In genomic region chr13:104108651-104109287, GRCm38 (mm10) we compare ENCODE assay signal across 8 mouse cellular contexts. TPM values are rescaled to one million over a fixed set of nuclear protein-coding genes. Genes with fewer than 3 reads are reported as not detected.
DNase-seq lines count a peak whose midpoint lies in the region; ATAC-seq lines count a peak whose summit lies in the region.

No protein-coding gene starts in this region.

- peak; percentile 14 for DNase-seq in cerebellum, adult 9-11 months
- DNase-seq in cerebellum, postnatal 36 days: no peak
- no peak for DNase-seq in embryonic facial prominence, embryonic 10.5 days (ENCODE audit: low spot score)
- peak; percentile 18 for DNase-seq in heart, postnatal 4 days
- peak; percentile 12 for DNase-seq in skeletal muscle tissue, adult 2 months (ENCODE audit: low read depth, low spot score)

- H3K27me3 ChIP-seq in embryonic facial prominence, embryonic 10.5 days (replicated peaks; ENCODE audit: low read depth, poor library complexity, severe bottlenecking): no peaks in the 10 kb centered on the region
- H3K27me3 ChIP-seq in lung, embryonic 15.5 days: no peaks in the 10 kb centered on the region

- 2% methylated on average over 24 of the region's 24 CpGs for WGBS in embryonic facial prominence, embryonic 10.5 days
- WGBS in lung, embryonic 15.5 days: 1% methylated on average over 24 of the region's 24 CpGs

- H3K36me3 ChIP-seq in embryonic facial prominence, embryonic 10.5 days (replicated peaks): peaks cover 12% of the 10 kb centered on the region
- H3K36me3 ChIP-seq in lung, embryonic 15.5 days: no peaks in the 10 kb centered on the region

- ATAC-seq in CD4-positive, CD25-positive, alpha-beta regulatory T cell, adult 4 months: peak; percentile 28
- ATAC-seq in lung, embryonic 15.5 days (ENCODE audit: borderline replicate concordance, extremely low read depth, low FRiP score, low TSS enrichment): peak; percentile 8; the same call in 1 of the 2 replicates
- no peak; the same call in 1 of the 2 replicates for ATAC-seq in cerebellum, adult (ENCODE audit: insufficient number of reproducible peaks, low FRiP score, low TSS enrichment)

- peak overlapping the region; percentile 61 for H3K9ac ChIP-seq in lung, embryonic 15.5 days

- peak overlapping the region; percentile 89 for H3K27ac ChIP-seq in embryonic facial prominence, embryonic 10.5 days (replicated peaks)
- peak overlapping the region; percentile 63; the same call in 1 of the 2 replicates for H3K27ac ChIP-seq in lung, embryonic 15.5 days

- peak overlapping the region; percentile 88 for H3K4me3 ChIP-seq in embryonic facial prominence, embryonic 10.5 days
- H3K4me3 ChIP-seq in lung, embryonic 15.5 days: peak overlapping the region; percentile 79

- H3K9me3 ChIP-seq in embryonic facial prominence, embryonic 10.5 days: peaks cover 7% of the 10 kb centered on the region; the same call in 1 of the 2 replicates
- no peaks in the 10 kb centered on the region for H3K9me3 ChIP-seq in lung, embryonic 15.5 days

- peaks cover 22% of the 10 kb centered on the region for H3K4me1 ChIP-seq in embryonic facial prominence, embryonic 10.5 days
- peaks cover 20% of the 10 kb centered on the region for H3K4me1 ChIP-seq in lung, embryonic 15.5 days

- peak overlapping the region; percentile 92 for H3K4me2 ChIP-seq in lung, embryonic 15.5 days

RNA-seq across cellular contexts. Expression of gene Nln, which starts 0.6 kb away (rescaled TPM):
- polyA plus RNA-seq in CD4-positive, CD25-positive, alpha-beta regulatory T cell, adult 4 months (2017; shearing (Covaris generic)): 10 to 100 TPM in 1 of 2 experiments, 1 to 10 TPM in 1; 8.4 to 10.9 TPM
- 20.2 and 20.8 TPM in 2 replicates for polyA plus RNA-seq in embryonic facial prominence, embryonic 10.5 days (2016; fragmentation: Nextera tagmentation; extraction: Ambion mirVana)
- total RNA-seq in heart, postnatal 4 days (2021): 10 to 100 TPM; 27.2 to 30.4 TPM
- 18.6 and 18.7 TPM in 2 replicates for polyA plus RNA-seq in lung, embryonic 15.5 days (2015; fragmentation: Nextera tagmentation; extraction: Ambion mirVana)

RNA-seq across cellular contexts. Expression of gene Sgtb, which starts 0.8 kb away (rescaled TPM):
- polyA plus RNA-seq in CD4-positive, CD25-positive, alpha-beta regulatory T cell, adult 4 months (2017; shearing (Covaris generic)): under 1 TPM; 0.17 to 0.71 TPM
- 7.9 and 8.1 TPM in 2 replicates for polyA plus RNA-seq in embryonic facial prominence, embryonic 10.5 days (2016; fragmentation: Nextera tagmentation; extraction: Ambion mirVana)
- 1 to 10 TPM; 1.7 to 1.8 TPM for total RNA-seq in heart, postnatal 4 days (2021)
- 5.5 TPM in 2 replicates for polyA plus RNA-seq in lung, embryonic 15.5 days (2015; fragmentation: Nextera tagmentation; extraction: Ambion mirVana)

Comparison
In these comparisons a context has a peak if more than half of its experiments do, and no peak if none do; other contexts are left out.
1. DNase-seq: peak in cerebellum, adult 9-11 months (single experiment), heart, postnatal 4 days (single experiment) and skeletal muscle tissue, adult 2 months (single experiment); none in cerebellum, postnatal 36 days (0 of 2) and embryonic facial prominence, embryonic 10.5 days (single experiment).